Mouse (Mus musculus): ENCODE results near the gene Cdc42se2.

Cdc42se2 gene

DNA sequence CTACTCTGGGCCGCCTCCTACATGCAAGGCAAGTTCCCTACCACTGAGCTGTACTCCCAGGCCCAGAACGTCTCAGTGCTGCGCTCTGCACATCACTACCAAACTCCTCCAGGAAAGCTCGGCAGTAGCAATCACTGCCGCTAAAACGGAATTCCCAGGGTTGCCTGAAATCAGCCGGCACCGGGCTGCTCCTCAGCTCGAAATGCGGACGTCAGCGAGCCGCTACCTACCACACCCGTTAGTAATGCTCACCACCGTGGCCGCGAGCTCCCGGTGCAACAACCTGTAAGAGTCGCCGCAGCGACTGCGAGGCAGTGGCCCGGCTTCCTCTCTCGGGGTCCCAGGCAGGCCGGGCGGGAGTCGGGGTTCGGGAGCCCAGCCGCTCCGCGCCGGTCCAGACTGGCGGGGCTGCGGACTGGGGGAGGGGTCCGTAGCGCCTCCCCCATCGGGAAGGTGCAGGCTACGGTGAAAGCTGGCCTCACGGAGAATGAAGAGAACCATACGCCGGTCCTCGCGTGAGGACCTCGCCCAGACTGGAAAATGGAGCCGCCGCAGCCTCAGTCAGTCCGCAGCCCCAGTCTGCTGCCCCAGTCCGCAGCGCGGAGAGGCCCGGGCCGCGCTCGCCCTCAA lies 502 bp downstream of the Cdc42se2 start:
- peak; percentile 54 for DNase-seq

DNA sequence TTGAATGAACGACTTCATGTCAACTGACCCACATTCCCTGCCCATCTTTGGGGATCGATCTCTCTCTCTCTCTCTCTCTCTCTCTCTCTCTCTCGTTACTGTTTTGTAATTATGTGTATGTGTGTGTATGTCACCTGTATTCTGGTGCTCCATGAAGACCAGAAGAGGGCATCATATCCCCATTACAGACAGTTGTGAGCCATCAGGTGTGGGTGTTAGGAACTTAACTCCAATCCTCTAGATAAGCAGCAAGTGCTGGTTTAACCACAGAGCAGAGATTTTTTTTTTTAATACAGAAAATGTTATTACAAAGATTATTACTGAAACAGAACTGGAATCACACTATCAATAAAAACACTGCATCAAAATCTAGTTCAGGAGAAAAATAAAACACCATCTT lies 1.9 kb downstream of the Cdc42se2 start:
- DNase-seq = no peak

DNA sequence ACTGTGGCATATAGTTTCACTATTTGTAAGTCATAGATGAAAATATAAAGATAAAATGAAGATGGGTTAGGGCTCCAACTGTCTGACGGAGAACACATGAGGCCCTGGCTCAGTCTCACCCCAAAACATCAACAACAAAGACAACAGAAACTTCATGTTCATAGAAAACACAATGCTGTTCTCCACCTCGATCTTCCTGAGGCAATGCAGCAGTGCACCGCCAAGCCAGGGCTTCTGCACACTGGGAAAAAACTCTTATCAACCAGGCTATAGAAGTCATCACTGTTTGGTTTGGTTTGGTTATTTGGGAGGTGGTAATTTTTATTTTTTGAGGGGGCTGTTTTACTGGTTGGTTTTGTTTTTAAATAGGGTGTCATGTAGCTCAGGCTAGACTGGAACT lies 3.0 kb downstream of the Cdc42se2 start:
- DNase-seq = no peak

DNA sequence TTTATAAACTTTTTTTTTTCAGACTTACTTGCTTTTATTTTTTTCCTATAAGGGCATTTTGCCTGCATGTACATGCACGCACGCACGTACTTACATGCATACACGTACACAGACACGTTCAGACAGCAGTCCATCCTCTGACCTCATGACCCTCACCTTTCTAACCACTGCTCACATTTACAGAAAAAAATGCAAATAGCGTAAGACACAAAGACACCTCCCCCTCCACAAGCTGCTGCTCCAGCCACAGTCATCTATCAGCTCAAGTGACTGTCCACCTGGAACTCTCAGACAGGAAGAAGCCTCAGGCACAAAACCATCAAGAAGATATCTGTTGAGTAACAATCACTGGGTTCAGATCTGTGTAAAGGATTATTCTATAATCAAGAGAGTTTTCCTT lies 5.2 kb downstream of the Cdc42se2 start:
- DNase-seq = no peak

DNA sequence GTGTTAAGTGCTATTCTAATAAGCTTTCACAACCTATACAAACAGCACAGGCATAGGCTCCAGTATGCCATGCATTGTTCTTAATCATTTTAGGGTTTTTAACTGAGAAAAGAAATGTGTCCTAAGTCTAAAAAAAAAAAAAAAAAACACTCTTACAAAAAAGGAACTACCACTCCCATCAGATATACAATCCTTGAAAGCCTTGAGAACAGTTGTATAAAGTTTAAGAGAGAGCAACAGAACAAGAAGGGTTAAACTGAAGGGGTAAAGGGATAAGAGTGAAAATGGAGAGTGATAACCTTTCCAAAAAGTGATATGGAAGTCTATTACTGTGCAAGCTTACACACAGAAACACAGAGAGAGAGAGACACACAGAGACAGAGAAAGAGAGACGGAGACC lies 7.5 kb downstream of the Cdc42se2 start:
- DNase-seq = no peak

DNA sequence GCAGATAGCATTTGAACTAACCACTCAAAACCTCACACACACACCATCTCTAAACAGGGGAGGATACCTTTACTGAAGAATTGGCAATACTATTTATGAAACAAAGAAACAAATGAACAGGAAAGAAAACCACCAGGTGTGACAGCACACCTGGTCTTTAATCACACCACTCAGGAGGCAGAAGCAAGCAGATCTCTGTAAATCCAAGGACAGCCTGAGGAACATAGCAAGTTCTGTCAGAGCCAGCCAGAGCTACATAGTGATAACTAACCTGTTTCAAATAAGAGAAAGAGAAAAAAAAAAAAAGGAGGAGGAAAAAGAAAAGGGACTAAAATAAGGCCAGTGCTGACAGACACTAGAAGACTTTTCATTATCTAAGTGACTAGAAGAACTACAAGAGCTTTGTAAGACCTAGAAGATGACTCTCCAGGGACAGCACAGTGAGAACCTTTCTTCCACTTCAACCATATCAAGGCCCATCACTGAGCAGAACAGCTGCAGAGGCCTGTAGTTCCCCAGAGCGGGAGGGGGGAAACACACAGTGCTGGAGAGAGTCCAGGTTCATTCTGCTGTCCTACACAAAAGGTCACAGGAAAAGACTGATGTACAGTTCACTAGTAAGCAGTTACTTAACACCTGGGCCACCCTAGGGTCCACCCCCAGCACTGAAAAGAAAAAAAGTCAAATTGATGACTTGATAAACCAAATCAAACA lies 9.2 kb downstream of the Cdc42se2 start:
- DNase-seq = no peak

DNA sequence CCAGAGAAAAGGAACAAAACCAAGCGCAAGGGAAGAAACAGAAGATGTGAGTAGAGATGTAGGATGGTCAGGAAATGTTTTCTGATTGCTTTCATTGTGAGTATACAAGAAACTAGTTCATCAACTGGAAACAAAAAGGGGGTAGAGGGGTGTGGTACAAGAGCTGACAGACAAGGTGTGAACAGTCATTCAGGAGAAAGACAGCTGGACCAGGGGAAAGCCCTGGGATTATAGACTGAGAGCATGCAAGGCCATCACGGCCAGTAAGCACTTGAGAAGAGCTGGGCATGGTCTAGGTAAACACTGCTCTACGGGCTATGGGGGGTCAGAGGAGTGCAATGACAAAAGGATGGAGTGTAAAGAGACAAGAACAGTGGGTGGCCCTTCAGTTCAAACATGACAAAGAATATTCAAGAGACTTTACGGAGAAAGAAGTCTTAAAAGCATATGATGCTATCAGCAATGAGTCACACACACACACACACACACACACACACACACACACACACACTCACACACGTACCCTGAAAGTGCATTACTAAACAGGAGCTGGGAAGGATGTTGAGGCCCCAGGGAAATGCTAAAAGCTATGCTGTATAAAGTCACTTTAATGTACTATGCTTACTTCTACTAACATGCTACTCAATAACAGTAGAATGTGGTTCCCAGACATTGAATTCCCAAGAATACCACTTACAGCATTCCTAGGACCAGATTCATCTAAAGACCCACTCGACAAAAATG lies 9.9 kb downstream of the Cdc42se2 start:
- no peak for DNase-seq

DNA sequence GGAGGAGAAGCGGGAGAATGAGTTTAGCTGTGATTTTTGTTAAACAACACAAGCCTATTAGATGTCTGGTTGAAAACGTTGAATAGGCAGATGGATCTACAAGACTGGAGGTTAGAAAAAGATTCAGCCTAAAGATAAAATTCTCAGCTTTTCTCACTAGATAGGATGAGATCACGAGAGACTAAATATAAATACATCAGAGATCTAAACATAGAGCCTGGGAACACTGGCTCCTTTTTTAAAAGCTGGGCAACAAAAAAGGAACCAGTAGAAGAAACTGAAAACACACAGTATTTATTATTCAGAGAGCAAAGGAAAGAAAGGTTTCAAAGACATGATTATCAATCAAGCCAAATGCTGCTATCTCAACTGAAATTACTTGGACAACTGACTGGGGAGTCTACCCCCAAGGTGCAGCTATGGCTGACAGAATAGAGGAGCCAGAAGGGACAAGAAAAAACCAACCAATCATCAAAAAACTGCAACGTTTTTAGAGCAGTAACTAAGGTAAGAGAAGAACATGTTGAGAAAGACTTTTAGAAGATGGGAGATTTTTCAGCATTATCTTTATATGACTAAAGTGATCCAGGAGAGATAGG lies 10.6 kb downstream of the Cdc42se2 start:
- no peak for DNase-seq

DNA sequence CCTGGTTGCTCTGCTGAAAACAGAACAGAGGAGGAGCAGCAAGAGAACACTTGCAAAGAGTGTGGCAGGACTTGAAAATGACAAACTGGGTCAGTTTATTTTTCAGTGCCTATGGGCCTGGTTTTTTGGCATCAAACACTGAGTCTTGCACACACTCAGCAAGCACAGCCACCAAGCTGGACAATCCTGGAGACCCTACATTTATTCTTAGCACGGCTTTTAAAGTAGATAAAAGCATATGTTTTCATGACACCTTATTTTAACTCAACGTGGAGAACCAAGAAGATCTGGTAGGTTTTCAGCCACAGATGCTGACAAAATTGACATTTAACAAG lies 11.1 kb downstream of the Cdc42se2 start:
- DNase-seq = no peak

DNA sequence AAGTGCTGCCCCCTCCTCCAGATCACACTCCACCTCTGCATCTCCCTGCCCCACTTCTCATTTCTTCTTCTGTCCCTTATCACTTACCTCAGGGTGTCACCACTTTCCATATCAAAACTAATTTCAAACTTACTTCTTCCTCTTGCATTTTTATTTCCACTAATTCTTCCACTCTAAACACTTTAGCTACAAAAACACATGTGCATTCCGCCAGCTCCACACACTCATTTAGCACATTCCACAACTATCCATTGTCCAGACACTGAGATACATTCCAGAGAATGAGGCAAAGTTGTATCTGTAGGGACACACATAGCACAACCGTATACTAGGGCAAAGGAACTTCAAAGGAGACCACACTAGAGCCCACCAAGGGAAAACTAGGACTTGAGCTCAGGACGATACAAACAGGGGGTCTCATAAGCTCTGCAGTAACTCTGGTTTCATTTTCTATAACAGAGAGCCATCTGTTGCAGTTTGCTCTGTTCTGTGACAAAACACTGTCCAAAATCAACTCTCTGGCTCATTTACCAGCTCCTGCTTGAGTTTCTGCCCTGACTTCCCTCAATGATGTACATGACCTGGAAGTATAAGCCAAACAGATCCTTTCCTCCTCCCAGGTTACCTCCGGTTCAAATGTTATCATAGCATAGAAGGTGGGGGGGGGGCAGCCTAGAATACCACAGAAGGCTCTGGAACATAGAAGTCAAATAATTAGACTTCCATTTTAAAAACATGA lies 11.7 kb downstream of the Cdc42se2 start:
- DNase-seq = no peak

DNA sequence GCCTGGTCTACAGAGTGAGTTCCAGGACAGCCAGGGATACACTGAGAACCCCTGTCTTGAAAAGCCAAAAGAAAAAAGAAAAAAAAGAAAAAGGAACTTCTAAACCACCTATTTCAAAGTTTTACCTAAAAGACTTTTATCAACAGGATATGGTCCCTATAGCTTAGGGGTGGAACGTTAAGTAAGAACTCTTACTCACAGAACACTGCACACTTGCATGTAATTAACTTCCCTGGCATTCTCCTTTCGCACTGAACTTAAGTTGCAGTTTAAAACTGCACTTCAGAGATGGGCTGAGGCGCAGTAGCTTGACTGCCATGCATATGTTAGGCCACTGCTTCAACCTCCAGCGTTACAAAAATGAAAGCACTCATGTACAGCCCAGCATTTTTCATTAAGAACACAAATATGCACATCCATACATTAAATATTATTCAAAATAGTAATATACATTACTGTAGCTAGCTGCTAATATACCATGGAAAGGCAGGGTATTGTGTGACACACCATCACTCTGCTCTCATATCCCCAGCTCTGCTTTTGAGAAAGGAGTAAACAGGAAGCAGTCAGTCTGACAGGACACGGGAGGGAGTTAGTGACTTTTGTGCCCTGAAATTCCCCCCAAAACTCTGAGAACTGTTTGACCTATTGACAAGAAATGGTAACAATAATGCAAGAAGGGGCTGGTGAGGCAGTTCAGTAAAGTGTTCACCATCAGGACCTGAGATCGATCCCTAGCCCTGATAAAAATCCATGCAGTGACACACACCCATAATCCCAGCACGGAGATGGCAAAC lies 13.0 kb downstream of the Cdc42se2 start:
- no peak for DNase-seq

DNA sequence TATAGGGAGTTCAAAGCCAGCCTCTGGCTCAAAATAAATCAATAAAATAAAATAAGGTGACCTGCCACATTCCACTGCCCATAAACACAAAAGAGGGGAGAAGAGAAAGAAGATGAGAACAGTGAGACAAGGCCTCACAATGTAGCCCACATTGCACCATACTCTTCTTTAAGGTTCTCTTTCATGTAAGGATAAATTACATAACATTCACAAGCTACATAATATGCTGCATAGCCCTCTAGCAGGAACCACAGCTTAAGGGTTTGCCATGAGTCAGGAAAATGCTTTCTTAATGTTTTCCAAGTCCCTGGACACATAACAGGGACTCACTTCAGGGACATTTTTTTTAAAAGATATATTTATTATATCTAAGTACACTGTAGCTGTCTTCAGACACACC lies 15.9 kb downstream of the Cdc42se2 start:
- no peak for DNase-seq

DNA sequence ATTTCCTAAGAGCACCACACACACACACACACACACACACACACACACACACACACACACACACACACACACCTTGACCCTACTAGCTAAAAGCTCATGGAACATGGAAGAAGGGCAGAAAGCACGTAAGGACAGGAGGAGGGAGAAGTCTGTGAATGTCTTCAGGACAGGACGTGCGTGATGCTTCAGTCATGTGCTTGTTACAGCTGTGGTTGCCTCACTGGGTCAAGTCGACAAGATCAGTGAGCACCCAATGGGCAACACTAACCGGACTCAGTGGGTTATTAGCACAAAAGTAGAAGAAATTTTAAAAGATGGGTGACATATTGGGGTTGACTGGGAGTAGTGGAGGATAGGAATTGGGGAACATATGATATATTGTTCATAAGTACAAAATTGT lies 17.6 kb downstream of the Cdc42se2 start:
- no peak for DNase-seq

DNA sequence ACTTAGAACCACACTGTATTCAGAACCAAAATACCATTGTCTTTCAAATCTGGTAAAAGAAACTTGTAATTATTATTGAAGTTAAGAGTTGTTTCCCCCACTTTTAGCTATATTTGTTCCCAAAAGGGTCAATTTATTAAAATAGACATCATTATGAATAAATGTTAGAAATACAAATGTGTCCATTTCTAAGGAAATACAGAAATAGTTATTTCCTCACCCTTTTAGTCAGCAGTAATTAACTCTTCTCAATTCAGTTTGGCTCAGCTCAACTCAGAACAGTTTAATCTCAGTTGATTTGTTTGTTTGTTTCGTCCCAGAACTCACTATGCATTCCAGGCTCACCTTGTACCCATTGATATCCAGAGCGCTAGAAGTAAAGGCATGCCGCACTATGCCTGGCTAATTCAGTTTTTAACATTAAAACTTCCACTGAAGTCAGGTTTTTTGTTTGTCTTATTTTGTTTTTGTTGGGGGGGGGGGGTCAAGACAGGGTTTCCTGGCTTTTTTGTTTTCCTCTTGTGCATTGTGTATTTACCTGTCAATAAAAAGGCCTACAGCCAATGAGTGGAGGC lies 19.3 kb downstream of the Cdc42se2 start:
- no peak for DNase-seq

DNA sequence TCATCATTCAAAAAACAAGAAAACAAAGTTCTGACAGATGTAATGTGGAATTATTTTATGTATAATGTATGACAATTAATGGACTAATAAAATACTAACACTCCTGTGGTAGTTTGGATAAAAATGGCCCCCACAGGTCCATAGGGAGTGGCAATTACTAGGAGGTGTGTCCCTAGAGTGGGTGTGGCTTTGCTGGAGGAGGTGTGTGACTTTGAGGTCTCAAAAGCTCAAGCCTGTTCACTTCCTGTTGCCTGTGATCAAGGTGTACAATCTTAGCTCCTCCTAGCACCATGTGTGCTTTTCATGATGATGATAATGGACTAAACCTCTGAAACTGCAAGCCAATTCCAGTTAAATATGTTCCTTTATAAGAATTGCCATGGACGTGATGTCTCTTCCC lies 22.7 kb downstream of the Cdc42se2 start:
- DNase-seq = no peak

DNA sequence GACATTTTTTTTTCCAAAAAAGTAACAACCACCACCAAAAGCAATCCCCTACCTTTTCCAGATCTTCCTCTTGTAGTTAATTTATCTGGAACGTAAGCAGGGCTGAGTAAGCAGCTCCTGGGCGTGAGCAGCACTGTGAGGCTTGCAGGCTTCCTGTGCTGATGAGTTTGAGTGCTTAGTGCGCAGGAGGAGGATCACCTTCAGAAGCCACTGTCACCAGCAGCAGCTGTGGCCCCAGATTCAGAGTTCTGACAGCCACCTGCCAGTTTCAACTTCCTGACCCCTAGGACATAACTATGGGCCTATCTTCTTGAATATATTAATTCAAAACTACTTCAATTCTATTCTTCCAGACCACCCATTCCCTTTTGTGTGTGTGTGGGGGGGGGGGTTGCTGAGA lies 23.4 kb downstream of the Cdc42se2 start:
- DNase-seq = no peak

DNA sequence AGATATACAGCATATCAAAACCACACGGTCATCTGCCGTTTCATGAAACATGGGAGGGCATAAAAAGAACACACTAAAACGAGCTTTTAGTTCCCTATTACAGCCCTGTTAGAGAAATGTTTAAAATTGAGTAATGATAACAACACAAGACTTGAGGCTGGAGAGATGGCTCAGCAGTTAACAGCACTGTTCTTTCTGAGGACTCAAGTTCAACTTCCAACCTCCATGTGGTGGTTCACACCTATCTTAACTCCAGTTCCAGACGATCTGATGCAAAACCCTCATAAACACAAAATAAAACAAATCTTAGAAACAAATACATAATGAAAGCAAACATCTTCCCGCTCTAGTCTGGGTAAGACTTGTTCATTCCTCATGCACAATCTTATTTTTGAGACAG lies 24.7 kb downstream of the Cdc42se2 start:
- DNase-seq = no peak

DNA sequence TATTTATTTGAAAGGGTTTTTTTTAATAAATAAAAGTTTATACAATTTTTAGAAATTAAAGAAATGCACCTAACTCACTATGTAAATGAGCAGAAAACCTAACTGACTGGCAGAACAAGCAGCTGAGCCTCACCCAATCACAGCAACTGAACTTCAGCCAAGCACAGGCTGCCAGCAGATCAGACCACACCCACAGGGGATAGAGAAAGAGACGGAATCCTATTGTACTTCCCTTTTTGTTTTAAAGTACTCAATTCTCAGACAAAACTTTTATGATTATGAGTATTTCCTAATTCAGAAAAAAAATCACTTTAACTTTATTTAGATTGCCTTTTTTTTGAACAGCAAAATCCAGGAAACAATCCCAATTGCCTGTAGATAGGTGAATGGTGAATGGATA lies 29.5 kb downstream of the Cdc42se2 start:
- no peak for DNase-seq

DNA sequence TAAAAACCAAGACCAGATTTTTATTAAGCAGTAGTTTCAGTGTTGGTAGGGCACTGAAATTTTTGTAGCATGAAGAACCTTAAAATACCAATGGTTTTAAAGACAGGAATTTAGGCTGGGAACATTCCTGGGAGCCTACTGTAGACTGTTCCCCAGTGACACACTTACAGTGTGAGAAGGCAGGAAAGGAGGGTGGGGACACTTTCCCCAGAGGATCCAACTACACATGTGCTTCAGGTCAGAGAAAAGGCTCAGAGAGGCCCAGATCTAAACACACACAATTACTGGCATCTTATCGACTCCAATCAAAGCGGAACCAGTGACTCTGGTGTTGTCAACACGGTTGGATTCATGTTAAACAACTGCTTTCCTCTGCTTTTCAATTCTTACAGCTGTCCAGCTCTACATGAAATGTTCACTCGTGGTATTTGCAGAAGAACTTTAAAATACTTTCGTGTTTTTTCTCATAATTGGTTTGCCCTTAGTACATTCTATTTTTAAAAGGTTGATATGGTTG lies 32.3 kb downstream of the Cdc42se2 start:
- DNase-seq = no peak

DNA sequence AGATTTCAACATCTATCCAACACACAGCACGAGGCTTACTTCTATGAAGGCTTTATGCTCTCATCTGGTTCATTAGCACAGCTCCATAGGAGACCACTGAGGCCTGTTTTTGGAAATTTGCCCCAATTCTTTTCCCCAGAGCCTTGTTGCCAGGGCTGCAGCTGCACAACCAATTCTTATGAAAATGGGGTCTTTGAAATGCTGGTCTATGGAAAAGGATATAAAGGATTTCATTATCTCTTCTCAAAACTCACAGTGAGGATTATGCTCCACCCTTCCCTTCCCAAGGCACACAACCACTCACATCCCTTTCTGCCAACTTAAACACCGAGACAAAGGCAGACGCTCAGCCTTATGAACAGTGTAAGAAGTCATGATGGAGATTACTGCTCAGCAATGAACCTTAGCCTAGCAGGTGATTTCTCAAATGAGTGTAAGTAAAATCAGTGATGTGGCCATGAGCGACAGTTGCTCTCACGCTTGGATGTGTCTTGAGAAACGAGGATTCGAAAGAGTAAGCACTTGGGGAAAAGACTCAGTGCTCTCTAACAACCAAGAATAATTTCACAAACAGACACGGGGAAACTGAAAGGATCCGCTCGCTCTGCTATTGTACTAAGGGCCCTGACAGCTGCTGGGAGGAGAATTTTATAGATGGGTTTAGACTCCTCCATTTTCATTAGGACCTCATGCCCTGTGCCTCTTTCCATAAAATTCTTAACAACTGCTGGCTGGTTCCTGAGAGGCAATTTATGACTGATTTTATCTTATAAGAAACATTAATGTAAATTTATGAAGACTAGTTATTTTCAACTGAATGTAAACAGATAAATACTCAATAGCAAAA lies 33.0 kb downstream of the Cdc42se2 start:
- DNase-seq = no peak

DNA sequence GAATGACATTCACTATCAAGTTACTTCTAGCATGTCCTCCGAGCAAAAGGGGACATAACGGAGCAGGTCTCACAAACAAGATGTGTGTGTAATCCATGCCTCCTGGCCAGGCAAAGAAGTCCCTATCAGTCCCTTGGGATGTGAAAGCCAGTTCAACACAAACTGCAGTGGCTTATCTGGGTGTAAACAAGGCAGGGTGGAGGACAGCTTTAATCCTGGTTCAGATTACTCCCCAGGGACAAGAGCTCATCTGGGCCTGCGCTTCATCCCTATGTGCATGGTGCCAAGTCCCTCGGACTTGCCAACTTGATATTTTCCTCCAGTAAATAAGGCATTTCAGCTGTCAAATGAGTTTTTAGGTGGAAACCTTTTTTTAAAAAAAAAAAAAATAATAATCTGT lies 36.0 kb downstream of the Cdc42se2 start:
- DNase-seq = no peak
